33 mouse cellular contexts compared by ENCODE assay signal in genomic region chr11:103636261-103636660, GRCm38 (mm10). TPM values are rescaled to one million over a fixed set of nuclear protein-coding genes. Genes with fewer than 3 reads are reported as not detected.
"Had no signal": no experiment of that assay in that cellular context is flagged by ENCODE, and none has a peak within 500 bp of the region (broad histone marks: within the 10 kb centered on the region; RNA-seq: fewer than 3 reads in every experiment).

No protein-coding gene starts in this region.

- H3K4me2 ChIP-seq: embryonic facial prominence, embryonic 12.5 days; embryonic facial prominence, embryonic 13.5 days; embryonic facial prominence, embryonic 15.5 days; forebrain, embryonic 12.5 days; forebrain, embryonic 13.5 days; forebrain, embryonic 15.5 days had no signal

- H3K4me1 ChIP-seq: embryonic facial prominence, embryonic 10.5 days; embryonic facial prominence, embryonic 12.5 days; embryonic facial prominence, embryonic 13.5 days; embryonic facial prominence, embryonic 15.5 days; forebrain, embryonic 10.5 days; forebrain, embryonic 12.5 days; forebrain, embryonic 13.5 days; forebrain, embryonic 15.5 days had no signal

- H3K9ac ChIP-seq: embryonic facial prominence, embryonic 12.5 days; embryonic facial prominence, embryonic 13.5 days; embryonic facial prominence, embryonic 15.5 days; forebrain, embryonic 12.5 days; forebrain, embryonic 13.5 days; forebrain, embryonic 15.5 days; forebrain, postnatal 0 days had no signal

- H3K4me3 ChIP-seq: embryonic facial prominence, embryonic 10.5 days; embryonic facial prominence, embryonic 12.5 days; embryonic facial prominence, embryonic 13.5 days; embryonic facial prominence, embryonic 15.5 days; erythroblast, embryonic 14.5 days; forebrain, embryonic 10.5 days; forebrain, embryonic 12.5 days; forebrain, embryonic 13.5 days; forebrain, embryonic 15.5 days; gastrocnemius, adult 2 months; heart, adult 2 months had no signal

- ATAC-seq: forebrain, embryonic 13.5 days; forebrain, embryonic 14.5 days; forebrain, embryonic 15.5 days; forebrain, embryonic 16.5 days; forebrain, postnatal 0 days had no signal

- H3K27ac ChIP-seq: embryonic facial prominence, embryonic 10.5 days; embryonic facial prominence, embryonic 12.5 days; embryonic facial prominence, embryonic 13.5 days; embryonic facial prominence, embryonic 15.5 days; forebrain, embryonic 10.5 days; forebrain, embryonic 12.5 days; forebrain, embryonic 13.5 days; forebrain, embryonic 15.5 days; gastrocnemius, adult 2 months; heart, adult 2 months had no signal

- H3K9me3 ChIP-seq: embryonic facial prominence, embryonic 10.5 days; embryonic facial prominence, embryonic 12.5 days; embryonic facial prominence, embryonic 13.5 days; embryonic facial prominence, embryonic 15.5 days; forebrain, embryonic 10.5 days; forebrain, embryonic 12.5 days; forebrain, embryonic 13.5 days; forebrain, embryonic 15.5 days had no signal

- H3K36me3 ChIP-seq: embryonic facial prominence, embryonic 10.5 days; embryonic facial prominence, embryonic 12.5 days; embryonic facial prominence, embryonic 13.5 days; embryonic facial prominence, embryonic 15.5 days; forebrain, embryonic 10.5 days; forebrain, embryonic 12.5 days; forebrain, embryonic 15.5 days had no signal

- DNase-seq: cerebellum, adult 2 months; cerebellum, adult 8-10 months; cerebellum, adult 9-10 months; cerebellum, adult 9-11 months; cerebellum, postnatal 10 days; cerebellum, postnatal 14 days; cerebellum, postnatal 25 days; cerebellum, postnatal 36 days; embryo, embryonic 11 days; forebrain, postnatal 0 days; gastrocnemius, adult 2 months; gastrocnemius, postnatal 10 days; gastrocnemius, postnatal 14 days; gastrocnemius, postnatal 25 days; gastrocnemius, postnatal 36 days; heart, adult 18-20 months; heart, adult 2 months had no signal

RNA-seq across cellular contexts. Expression of gene Lyzl6, which starts 2.4 kb away (rescaled TPM):
- polyA plus RNA-seq: cerebellum, adult 2 months; cortical plate, adult 2 months; embryonic facial prominence, embryonic 10.5 days; embryonic facial prominence, embryonic 11.5 days; embryonic facial prominence, embryonic 12.5 days; embryonic facial prominence, embryonic 13.5 days; embryonic facial prominence, embryonic 14.5 days; embryonic facial prominence, embryonic 15.5 days; erythroblast, embryonic 14.5 days; forebrain, embryonic 10.5 days; forebrain, embryonic 11.5 days; forebrain, embryonic 12.5 days; forebrain, embryonic 13.5 days; forebrain, embryonic 14.5 days; forebrain, embryonic 15.5 days; forebrain, embryonic 16.5 days; forebrain, postnatal 0 days; frontal cortex, adult 2 months; heart, adult 2 months had no signal

RNA-seq across cellular contexts. Expression of gene Rprml, which starts 13.1 kb away (rescaled TPM):
- polyA plus RNA-seq: embryonic facial prominence, embryonic 14.5 days; erythroblast, embryonic 14.5 days; forebrain, embryonic 10.5 days; forebrain, embryonic 11.5 days; forebrain, embryonic 12.5 days; heart, adult 2 months had no signal

RNA-seq across cellular contexts. Expression of gene Gm884, which starts 15.3 kb away (rescaled TPM):
- polyA plus RNA-seq: cerebellum, adult 2 months; cortical plate, adult 2 months; embryonic facial prominence, embryonic 10.5 days; embryonic facial prominence, embryonic 11.5 days; embryonic facial prominence, embryonic 12.5 days; embryonic facial prominence, embryonic 13.5 days; embryonic facial prominence, embryonic 14.5 days; embryonic facial prominence, embryonic 15.5 days; erythroblast, embryonic 14.5 days; forebrain, embryonic 10.5 days; forebrain, embryonic 11.5 days; forebrain, embryonic 12.5 days; forebrain, embryonic 13.5 days; forebrain, embryonic 14.5 days; forebrain, embryonic 15.5 days; forebrain, embryonic 16.5 days; forebrain, postnatal 0 days; frontal cortex, adult 2 months; heart, adult 2 months had no signal
